Mouse (Mus musculus): ENCODE results near the gene Rpp38.

- TF ChIP-seq GATA1 (IDR thresholded peaks at IDR 0.05; ENCODE audit: borderline replicate concordance, low read length) (no peak), FLI1 (IDR thresholded peaks at IDR 0.05; ENCODE audit: low read length) (no peak)
These were observed 26.9 kb downstream of the Rpp38 start for GRCm38 (mm10) chr2:3305426-3306025.
